Mouse (Mus musculus) B cell, adult 2 months (primary cell): Measurements from ENCODE around the gene Il16.
A peak's percentile ranks its signal among the peaks of the same experiment; 100 is the strongest.

ENCODE experiments used
- DNase-seq, 2 experiments: peaks; one replicate each; pipeline ENCODE4 v3.0.0; 2022

Gene Il16

DNA sequence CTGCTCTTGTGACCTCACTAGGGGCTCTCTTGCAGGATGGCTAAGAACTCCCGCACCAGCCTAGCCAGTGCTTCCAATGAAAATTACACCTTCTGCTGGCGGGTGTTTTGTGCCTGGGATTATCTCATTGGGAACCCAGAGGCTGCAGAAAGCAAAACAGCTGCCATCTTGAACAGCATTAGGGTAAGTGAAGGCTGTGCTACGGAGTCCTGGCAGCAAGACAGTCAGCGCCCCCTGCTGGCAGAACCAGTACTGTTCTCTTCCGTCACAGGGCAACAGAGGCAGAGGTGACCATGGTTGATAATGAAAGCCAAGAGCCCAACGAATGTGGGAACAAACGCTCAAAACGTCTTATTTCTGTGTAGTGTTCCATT, 145.6 kb downstream of the Il16 start:
- DNase-seq, result peak; percentile 72 to 76

DNA sequence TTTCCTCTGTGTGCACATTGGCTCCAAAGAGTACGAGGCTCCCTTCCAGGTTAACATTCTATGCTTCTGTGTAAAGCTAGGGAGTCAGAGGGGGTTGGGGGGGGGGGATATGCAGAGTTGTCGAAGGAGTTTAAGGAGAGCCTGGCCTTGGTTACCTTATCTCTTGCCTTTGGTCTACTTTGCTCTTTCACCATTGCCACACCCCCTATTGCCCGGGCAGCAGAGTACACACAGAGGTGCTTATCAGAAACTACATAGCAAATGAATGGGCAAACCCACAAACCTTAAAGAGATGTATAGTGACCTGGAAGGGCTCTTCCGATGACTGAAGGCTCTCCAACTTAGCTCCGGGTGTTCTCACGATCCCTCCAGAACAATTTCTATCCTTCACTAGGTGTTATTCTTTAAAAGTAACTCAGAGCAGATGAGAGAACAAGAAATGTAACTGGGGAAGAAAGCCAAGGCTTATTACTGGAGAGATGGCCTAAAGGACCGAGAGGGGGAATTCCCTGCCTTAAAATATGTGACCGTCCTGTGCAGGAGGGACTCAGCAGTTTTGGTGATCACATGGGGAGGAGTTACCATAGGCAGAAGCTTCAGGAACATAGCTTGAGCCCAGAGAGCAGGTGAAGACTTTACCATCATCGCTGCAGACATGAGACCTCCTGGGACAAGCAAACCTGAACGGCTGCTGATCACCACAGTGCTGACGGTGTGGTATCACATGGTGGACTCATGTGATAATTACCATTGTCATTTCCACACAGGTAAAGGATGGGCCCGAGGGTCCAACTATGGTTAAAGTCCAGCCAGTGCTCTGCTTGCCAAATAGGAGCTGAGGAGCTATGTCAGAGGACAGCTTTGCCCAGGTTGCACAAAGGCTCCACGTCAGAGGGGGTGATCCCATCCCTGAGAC, 146.3 kb downstream of the Il16 start:
- DNase-seq, result no peak

DNA sequence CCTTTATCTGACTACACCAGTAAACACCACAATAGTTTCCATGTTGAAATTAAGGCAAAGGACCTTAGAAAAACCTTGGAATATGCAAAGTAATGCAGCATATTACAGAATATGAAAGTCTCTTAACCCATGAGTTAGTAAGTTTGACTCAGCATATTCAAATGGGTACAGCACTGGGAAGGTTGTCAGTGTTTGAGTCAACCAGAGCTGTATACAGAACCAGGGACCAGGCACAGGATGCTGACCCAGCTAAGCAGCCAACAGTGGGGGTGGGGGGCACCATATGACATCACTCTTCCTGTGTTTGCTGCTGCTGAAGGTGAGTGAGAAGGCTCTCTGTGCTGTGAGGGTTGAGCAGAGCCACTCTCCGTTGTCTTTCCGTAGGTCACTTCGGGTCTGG, 148.5 kb downstream of the Il16 start:
- DNase-seq, result no peak

DNA sequence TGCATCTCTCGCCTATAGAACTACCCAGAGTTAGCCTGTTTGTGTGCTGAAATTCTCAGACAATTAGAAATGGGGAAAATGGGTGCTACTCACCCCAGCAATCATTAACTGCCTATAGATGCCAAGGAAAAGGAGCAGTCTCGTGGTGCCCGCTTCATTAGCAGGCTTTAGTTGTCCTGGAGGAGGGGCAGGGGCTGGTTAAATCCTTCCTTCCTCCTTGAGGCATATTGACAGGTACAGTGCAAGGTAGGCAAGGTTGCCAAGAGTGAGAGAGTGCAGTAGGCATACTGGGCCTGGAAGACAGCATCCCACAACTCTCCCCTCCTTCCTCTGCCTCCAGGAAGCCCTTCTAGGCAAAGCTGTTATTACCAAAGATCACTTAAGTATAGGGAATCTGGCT, 151.5 kb downstream of the Il16 start:
- DNase-seq, result no peak
